Mouse (Mus musculus) thymus, postnatal 4 days (tissue): ENCODE data around the gene Phc1.

Source experiments
- DNase-seq: peaks from one replicate; pipeline ENCODE4 v3.0.0; 2021

Phc1 gene

GRCm38 (mm10) chr6:122293796-122294195 is 46.6 kb downstream of the Phc1 start:
- DNase-seq = no peak

DNA sequence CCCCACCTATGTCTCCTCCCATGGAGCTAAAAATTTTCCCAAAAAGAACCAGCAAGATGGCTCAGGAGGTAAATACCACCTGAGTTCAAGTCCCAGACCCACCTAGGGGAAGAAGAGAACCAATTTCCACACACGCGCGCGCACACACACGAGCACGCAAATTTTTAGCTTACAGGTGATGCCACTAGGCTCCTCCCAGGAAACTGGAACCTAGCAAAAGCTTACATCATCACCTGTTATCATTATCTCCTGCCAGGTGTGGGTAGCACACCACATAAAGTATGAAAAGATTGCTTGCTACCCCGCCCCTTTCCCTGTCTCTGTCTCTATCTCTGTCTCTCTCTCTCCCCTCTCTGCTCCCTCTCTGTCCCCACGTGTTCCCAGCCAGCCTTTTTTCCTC is 47.2 kb downstream of the Phc1 start:
- DNase-seq = no peak

- DNase-seq = no peak
These were observed 48.2 kb downstream of the Phc1 start for GRCm38 (mm10) chr6:122292184-122292583.

- DNase-seq = no peak
These were observed 48.6 kb downstream of the Phc1 start for GRCm38 (mm10) chr6:122291735-122292134.

DNA sequence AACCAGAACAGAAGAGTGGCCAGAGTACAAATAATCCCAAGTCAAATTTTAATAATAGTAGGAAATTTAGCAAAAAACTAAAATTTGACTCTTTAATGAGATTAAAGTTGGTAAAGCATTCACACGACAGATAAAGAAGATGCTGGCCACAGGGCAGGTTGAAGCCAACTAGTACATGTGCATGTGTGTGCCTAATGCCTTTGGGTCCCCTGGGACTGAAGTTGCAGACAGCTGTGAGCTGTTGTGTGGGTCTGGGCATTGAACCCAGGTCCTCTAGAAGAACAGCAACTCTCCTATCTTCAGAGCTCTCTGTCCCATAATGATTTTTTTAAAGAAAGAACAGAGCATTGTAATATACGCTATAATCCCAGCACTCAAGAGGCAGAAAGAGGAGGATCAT is 49.1 kb downstream of the Phc1 start:
- DNase-seq = no peak

DNA sequence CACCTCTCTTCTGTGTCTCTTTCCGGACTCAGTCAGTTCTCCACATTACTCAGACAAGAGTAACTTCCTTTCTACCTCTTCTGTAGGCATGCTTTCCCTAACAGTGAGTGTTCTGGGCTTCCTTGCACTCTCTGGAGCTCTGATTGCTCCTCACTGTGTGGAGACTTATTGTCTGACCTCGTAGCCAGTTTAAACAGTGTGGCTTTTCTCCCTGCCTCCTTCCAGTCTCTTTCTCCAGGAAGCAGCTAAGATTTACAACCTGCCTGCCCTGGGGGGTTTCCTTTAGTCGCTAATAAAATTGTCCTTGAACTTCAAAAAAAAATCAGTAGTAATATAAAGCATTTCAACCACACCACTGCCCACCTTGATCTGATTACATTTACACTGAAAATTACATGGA is 50.1 kb downstream of the Phc1 start:
- DNase-seq = no peak

DNA sequence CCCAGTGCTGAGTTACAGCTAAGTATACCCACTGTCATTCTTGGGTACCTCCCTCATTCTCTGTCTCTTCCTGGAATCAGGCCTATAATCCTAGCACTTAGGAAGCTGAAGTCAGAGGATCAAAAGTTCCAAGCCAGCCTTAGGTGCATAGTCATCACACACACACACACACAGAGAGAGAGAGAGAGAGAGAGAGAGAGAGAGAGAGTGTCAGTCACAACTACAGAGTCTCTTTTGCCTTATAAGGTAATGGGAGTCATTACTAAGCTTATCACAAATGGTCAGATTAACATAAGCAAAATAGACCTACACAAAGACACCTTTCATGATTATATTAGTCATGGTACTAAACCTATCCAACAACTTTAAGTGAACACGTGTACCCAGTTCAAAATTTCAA is 51.0 kb downstream of the Phc1 start:
- DNase-seq = no peak

GRCm38 (mm10) chr6:122288263-122288662 is 52.1 kb downstream of the Phc1 start:
- no peak for DNase-seq

GRCm38 (mm10) chr6:122284823-122285222 is 55.5 kb downstream of the Phc1 start:
- DNase-seq = no peak

GRCm38 (mm10) chr6:122284304-122284703 is 56.1 kb downstream of the Phc1 start:
- no peak for DNase-seq

DNA sequence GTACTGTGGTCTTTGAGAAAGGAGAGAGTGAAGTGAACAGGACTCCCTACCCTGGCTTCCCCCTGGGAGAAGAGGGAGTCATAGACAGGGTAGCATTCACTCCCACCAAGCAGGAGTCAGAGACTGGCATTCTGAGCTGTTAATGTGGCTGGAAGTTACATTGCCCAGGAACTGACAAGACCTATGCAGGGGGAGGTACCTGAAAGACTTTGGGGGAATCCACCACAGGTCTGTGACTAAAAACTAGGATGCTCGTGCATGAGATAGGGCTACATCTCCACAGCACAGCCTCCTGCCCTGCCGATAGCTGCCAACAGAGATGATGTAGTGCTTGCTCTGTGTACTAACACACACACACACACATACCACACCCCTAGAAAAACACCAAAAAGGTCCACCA is 56.9 kb downstream of the Phc1 start:
- no peak for DNase-seq

GRCm38 (mm10) chr6:122282782-122283181 is 57.6 kb downstream of the Phc1 start, which contains the start of gene Klrg1:
Klrg1 (minus strand) TSS chr6:122282882.
- DNase-seq = no peak

- no peak for DNase-seq
These were observed 63.8 kb downstream of the Phc1 start for GRCm38 (mm10) chr6:122276565-122276964.

DNA sequence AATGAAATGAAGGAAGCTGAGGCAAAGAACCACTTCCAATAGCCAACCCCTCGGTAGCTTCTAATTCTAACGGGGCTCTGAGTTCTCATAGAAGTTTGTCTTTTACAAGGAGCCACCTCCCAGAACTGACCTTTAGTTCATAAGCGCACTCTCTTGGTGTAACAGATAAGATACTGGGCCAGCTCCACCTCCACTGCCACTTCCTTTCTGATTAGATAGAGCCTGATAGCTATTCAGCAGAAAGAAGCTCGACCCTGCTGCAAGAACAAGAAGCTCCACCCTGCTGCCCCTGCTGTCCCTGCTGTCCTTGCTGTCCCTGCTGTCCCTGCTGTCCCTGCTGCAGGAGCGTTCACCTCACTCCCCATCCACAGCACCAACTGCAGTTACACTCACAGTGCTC is 65.8 kb downstream of the Phc1 start:
- DNase-seq = no peak

- DNase-seq = no peak
These were observed 70.2 kb downstream of the Phc1 start for GRCm38 (mm10) chr6:122270152-122270551.

DNA sequence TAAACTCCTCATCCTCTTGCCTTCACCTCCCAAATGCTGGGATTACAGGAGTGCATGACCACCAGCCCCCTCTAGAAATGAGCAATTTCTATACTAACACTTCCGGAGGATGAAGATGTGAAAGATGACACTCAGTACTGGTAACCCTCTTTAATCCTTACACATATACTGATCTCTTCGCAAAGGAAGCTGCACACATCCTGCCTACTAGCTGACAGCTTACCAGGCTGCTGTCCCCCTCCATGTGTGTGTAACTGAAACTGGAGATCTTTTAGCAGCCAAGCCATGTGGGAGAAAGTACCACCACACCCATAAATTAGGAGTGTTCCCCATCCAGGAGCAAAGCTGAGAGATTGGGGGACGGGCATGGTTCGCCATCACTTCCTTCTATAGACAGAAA is 71.2 kb downstream of the Phc1 start:
- DNase-seq = no peak

DNA sequence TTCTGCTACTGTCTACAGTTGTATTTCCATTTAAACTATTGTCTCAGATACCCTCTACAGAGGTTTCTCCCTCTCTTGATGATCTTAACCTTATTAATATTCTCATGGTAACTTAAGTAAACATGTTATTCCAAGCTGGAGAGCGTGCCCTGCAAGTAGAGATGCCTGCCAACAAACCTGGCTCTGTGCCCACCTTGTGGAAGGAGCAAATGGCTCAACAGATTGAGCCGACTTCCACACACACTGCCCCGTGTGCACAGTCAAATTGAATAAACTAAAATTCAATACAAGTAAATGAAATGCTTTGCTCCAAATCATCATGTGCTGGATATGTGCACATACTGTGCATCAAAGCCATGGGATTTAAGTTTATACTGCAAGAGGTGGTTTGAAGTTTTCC is 71.8 kb downstream of the Phc1 start:
- no peak for DNase-seq
